8 mouse cellular contexts compared by ENCODE assay signal in genomic region chr17:15564928-15565300, GRCm38 (mm10). TPM values are rescaled to one million over a fixed set of nuclear protein-coding genes. Genes with fewer than 3 reads are reported as not detected.
DNase-seq lines count a peak whose midpoint lies in the region; ATAC-seq lines count a peak whose summit lies in the region.

No protein-coding gene starts in this region.

- no peak overlapping the region for H3K27ac ChIP-seq in liver, embryonic 13.5 days

- 42% methylated on average over 12 of the region's 12 CpGs for WGBS in liver, embryonic 13.5 days (ENCODE audit: insufficient replicate concordance)

- no peak overlapping the region for H3K9ac ChIP-seq in liver, embryonic 13.5 days

- no peaks in the 10 kb centered on the region for H3K9me3 ChIP-seq in liver, embryonic 13.5 days (replicated peaks)

- peak overlapping the region; percentile 67 for H3K4me3 ChIP-seq in liver, embryonic 13.5 days (replicated peaks)

- peaks cover 11% of the 10 kb centered on the region for H3K4me1 ChIP-seq in liver, embryonic 13.5 days (replicated peaks)

- intact Hi-C loops in heart, postnatal 10 days (cut with DNase I) = loop anchor here (5.0 kb wide), 2 partner anchors 38 to 142 kb away; partner anchors contain the start of gene Pdcd2

- peaks cover 6% of the 10 kb centered on the region; the same call in 1 of the 2 replicates for H3K27me3 ChIP-seq in liver, embryonic 13.5 days

- H3K36me3 ChIP-seq in liver, embryonic 13.5 days = no peaks in the 10 kb centered on the region

- peak overlapping the region; percentile 85 for H3K4me2 ChIP-seq in liver, embryonic 13.5 days

- peak; percentile 24 for DNase-seq in CD4-positive, CD25-positive, alpha-beta regulatory T cell, adult 2 months (ENCODE audit: low read depth, low spot score)
- DNase-seq in right cerebral cortex, adult 18-20 months = peak; percentile 10
- DNase-seq in right cerebral cortex, postnatal 25 days = no peak
- DNase-seq in heart, postnatal 10 days = peak; percentile 7 to 17
- DNase-seq in liver, embryonic 13.5 days = no peak
- DNase-seq in telencephalon, adult 2 months (ENCODE audit: low read depth, low spot score) = peak; percentile 0

- ATAC-seq in CD4-positive, CD25-positive, alpha-beta regulatory T cell, adult 4 months = no peak
- no peak for ATAC-seq in liver, embryonic 13.5 days (ENCODE audit: low read depth)
- ATAC-seq in megakaryocyte progenitor cell, adult 5-6 weeks (replicated peaks; ENCODE audit: poor library complexity) = no peak

RNA-seq across cellular contexts. Expression of gene Prdm9, which starts 0.8 kb away (rescaled TPM):
- 10 to 100 TPM in 1 of 2 experiments, 1 to 10 TPM in 1; 5.7 to 10.6 TPM for polyA plus RNA-seq in CD4-positive, CD25-positive, alpha-beta regulatory T cell, adult 4 months (2017; shearing (Covaris generic))
- 1 to 10 TPM; 3.1 to 3.4 TPM for total RNA-seq in heart, postnatal 10 days (2021)
- polyA plus RNA-seq in liver, embryonic 13.5 days (2015; fragmentation: Nextera tagmentation; extraction: Ambion mirVana) = 0.51 and 0.55 TPM in 2 replicates
- total RNA-seq in megakaryocyte progenitor cell, adult 5-6 weeks (2015) = 2.1 and 3.2 TPM in 2 replicates
- 1.3 and 5.2 TPM in 2 replicates for total RNA-seq in megakaryocyte progenitor cell, adult 5-6 weeks (2017)

RNA-seq across cellular contexts. Expression of gene Pdcd2, which starts 37.8 kb away (rescaled TPM):
- 10 to 100 TPM; 17.1 to 36.0 TPM for polyA plus RNA-seq in CD4-positive, CD25-positive, alpha-beta regulatory T cell, adult 4 months (2017; shearing (Covaris generic))
- 10 to 100 TPM; 16.8 to 17.0 TPM for total RNA-seq in heart, postnatal 10 days (2021)
- 31.9 and 35.4 TPM in 2 replicates for polyA plus RNA-seq in liver, embryonic 13.5 days (2015; fragmentation: Nextera tagmentation; extraction: Ambion mirVana)
- total RNA-seq in megakaryocyte progenitor cell, adult 5-6 weeks (2015) = 61.5 and 79.9 TPM in 2 replicates
- 93.2 and 126 TPM in 2 replicates for total RNA-seq in megakaryocyte progenitor cell, adult 5-6 weeks (2017)

Comparison
In these comparisons a context has a peak if more than half of its experiments do, and no peak if none do; other contexts are left out.
1. DNase-seq: peak in CD4-positive, CD25-positive, alpha-beta regulatory T cell, adult 2 months (single experiment), right cerebral cortex, adult 18-20 months (single experiment), heart, postnatal 10 days (2 of 2) and telencephalon, adult 2 months (single experiment); none in right cerebral cortex, postnatal 25 days (single experiment) and liver, embryonic 13.5 days (single experiment).